Mouse (Mus musculus): ENCODE measurements around the gene Adamts6.

DNA sequence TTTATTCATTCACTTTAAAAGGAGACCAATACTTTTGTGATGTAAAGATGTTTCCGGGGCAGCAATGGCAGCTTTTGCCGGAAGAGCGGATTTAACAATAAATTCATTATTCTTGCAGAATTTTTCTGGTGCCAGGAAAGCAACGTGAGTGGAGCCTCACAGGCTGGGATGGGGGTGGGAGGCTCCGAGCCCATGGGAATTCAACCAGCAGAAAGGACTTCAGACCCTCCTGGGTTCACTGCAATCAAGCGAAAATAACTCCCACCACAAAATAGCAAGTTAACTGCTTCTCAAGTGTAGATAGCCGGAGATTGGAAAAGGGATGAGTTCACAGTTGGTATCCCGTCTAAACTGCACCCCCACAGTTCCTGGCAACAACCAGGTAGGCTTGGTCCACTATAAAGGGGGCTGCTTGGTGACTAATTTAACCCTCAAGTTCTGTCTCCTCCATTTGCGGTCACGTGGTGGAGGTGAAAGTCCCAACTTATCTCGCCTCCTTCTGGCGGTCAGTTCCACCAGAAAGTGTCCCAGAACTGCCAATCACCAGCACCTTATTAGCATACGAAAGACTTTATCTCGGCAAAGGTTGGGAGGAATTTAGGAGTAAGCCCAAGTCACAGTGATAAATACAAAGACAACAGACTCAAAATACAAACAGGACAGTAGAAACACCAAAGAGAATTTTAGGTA lies 231.5 kb downstream of the Adamts6 start:
- no peak for TF ChIP-seq CTCF (IDR thresholded peaks at IDR 0.05; ENCODE audit: low read depth)
- TF ChIP-seq EP300 (IDR thresholded peaks at IDR 0.05; ENCODE audit: low read depth): no peak
